Mouse (Mus musculus): ENCODE results near the gene Slc39a11. TPM values are rescaled to one million over a fixed set of nuclear protein-coding genes. Genes with fewer than 3 reads are reported as not detected.

Gene Slc39a11
- total RNA-seq, 2 experiments from 2014 or later: 6.3 to 7.5 TPM

DNA sequence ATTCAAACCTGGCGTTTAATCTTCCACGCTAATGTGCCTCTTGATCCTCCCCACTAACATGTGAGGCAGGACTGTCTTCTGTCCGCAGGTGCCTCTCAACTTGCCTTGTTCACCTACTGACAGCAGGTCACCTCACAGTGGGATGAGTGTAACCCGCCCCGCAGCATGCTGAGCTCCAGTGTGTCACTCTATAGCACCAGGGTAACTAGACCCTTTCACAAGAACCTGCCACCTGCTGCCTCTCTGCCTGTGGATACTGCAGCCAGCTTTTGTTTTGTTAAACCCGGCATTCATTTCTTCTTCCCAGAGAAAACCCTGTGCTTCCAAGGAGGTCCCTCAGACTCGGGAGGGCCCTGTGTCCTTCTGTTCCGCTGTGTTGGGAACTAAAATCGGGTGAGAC is 316.3 kb downstream of the Slc39a11 start:
- no peak for ATAC-seq (replicated peaks; ENCODE audit: low FRiP score, poor library complexity, severe bottlenecking)

DNA sequence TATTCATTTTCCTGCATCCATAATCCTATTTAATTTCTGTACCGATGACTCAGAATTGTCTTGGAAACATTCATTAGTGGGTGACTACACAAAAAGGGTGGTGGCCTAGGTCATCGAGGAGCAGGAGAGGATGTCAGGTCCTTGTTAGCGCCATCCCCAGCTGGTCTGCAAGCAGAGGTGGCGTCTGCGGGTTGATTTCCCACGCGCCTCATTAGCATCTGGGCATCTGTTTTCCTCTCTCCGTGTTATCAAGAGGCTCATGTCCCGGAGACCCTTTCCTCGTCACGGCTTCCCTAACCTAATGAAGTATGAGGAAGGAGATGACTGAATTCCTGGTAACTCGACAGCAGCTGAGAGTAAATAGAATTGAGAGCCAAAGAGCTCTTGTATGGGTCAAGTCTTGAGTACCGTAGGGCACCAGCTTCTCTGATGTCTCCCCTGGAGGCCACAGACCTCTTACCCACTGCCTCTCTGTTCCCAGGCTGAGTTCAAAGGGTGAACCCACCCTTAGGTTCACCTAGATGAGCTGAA is 319.8 kb downstream of the Slc39a11 start:
- no peak for ATAC-seq (replicated peaks; ENCODE audit: low FRiP score, poor library complexity, severe bottlenecking)

DNA sequence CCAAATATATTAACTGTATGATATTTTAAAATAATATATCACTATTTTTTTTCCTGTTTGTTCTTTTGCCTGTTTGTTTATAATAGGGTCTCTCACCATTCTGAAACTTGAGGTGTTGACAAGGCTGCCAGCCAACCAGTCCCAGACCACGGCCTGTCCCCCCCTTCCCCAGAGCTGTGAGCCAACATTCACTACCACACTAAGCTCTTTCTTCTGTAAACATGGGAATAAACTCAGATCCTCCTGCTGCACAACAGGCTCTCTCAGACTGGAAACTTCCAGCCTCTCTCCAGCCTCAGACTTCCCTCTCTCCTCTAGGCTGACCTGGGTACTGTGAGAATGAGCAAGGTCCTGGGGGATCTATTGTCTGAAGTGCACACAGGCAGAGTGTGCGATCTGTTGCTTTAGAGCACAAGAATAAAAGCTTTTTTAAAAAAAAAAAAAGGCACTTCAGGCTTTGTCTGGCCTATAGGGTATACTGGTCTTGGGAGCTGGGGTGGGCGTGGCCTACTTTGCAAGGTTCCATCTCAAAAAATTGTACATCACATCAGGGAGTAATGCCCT is 322.3 kb downstream of the Slc39a11 start:
- no peak for ATAC-seq (replicated peaks; ENCODE audit: low FRiP score, poor library complexity, severe bottlenecking)

DNA sequence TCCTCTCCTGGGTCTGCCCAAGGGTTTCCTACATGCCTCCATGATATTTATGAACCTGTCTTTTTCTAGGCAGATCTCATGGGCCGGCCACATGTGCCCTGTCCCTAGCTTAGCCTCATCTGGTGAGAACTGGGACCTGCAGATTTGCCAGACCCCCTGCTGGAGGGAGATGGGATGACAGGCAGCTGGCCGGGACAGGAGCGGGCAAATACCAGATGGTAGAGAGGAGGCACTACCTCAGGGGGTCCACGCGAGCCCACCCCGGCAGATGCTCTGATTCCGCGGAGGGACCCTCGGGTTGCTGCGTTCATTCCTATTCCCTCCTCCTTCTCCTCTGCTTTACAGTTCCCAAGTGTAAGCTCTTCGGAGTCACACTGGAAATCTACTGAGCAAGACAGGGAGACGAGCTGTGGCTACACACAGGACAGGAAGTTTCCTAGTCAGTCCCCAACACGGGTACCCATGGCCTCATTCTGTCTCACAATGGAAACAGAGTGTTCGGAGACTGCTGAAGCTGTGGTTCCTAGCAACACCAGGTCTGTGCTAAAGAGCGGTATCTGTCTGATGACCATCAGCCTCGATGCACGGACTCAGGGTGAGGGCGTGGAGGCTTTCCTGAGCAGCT is 323.4 kb downstream of the Slc39a11 start:
- no peak; the same call in 1 of the 2 replicates for ATAC-seq (replicated peaks; ENCODE audit: low FRiP score, poor library complexity, severe bottlenecking)

DNA sequence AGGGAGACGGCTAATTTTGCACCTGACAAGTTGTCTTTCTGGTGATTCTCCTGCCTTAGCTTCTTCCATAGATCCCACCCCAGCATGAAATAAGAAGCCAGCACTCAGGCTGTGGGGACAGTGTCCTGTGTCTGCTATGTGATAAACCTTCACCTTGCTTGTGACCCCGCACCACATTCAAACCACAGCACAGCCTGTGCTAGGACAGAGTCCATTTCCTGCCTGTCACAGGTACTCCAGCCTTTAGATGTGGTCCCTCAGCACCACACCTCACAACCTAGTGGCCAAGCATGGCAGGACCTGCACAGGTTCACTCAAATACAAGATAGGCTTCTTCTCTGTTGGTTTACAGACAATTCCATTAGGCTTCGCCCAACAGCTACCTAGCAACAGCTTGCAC is 328.3 kb downstream of the Slc39a11 start:
- no peak for ATAC-seq (replicated peaks; ENCODE audit: low FRiP score, poor library complexity, severe bottlenecking)

DNA sequence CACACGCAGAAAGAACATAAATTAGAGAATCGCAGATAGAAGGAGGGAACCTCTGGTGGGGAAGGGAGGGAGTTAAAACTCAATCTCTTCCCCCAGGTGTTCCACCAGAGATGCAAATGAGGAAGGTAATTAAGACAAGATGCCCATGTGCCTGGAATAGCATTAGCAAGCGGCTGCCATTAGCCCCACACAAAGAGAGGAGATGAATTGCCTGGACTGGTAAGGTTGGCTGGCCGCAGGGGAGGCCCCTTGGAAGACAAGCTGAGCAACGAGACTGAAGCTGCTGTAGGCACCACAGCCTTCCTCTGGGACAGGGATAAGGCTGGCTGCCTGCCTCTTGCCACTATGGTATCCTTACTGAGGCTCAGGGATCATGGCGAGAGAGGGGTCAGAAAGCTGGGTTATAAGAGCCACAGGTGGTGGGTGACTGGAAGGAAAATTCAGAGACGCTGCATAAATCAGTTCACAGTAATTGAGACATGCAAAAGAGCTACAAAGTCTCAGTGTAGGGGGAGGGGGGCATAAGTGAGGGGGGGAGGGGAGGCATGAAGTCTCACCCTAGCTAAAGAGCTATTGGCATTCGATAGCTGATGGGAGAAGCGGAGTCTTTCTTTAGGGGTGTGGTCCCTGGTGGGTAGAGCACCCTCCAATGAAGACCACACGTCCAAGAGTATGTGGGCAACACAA is 340.5 kb downstream of the Slc39a11 start:
- ATAC-seq (replicated peaks; ENCODE audit: low FRiP score, poor library complexity, severe bottlenecking): no peak

DNA sequence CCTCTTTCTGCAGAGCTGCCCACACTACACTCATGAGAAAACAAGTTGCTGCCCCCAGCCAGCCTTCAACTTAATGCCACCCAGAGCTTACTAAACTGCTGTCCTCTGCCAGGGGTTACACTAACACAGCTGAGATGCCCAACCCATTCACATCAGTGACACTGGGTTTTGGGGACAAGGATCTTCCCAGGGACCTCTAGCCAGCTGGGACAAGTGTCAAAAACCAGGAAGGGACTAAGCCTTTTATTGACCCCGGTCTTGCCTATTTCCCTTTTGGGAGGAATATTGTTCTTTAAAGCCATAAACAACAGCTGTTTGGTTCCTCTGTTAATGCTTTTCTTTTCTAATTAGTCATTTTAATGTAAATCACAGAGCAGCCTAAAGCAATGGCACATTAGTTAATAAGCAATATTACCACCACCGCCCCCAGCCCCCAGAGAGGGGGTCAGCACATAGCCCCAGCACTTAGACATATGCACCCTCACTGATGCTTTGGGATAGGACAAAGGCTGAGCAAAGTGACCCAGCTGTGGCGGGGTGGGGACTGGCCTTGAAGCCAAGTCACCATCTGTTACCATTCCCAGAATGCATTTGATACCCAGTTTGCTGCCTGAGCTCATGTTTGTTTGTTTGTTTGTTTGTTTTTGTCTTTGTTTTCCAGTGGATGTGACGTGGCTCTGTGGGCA is 341.5 kb downstream of the Slc39a11 start:
- ATAC-seq (replicated peaks; ENCODE audit: low FRiP score, poor library complexity, severe bottlenecking): no peak

DNA sequence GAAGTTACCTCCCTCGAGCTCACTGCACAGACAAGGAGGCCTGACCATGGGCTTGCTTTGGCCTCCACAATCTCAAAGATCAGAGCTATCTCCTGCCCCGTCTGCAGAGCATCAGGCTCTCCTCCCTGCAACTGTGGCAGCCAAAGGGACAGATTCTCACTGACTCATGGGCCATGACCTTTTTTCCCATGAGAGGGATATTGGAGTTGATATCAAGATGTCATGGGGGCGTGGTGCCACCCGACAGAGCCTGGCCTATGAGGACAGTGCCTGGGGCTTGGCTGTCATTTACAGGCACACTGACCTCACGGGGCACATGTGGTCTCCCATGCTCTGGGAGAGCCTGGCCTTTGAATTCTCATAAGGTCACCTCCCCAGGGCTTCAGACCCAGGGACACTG is 346.7 kb downstream of the Slc39a11 start:
- no peak for ATAC-seq (replicated peaks; ENCODE audit: low FRiP score, poor library complexity, severe bottlenecking)

DNA sequence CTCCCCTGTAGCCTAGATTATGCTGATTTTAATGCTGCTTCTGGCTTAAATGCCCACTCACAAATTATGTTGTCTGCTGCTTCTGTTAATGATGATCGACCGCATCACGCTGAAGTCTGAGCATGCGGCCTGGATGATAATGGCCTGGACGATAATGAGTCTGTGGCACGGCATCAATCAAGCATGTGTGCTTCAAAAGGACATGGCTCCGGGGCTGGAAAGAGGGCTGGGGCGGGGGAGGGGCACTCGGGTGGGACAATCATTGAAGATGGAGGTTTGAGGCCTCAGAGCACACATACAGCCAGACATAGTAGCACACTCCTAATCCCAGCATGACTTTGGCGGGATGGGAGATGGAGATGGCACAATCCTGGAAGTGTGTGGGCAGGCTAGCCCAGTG is 350.4 kb downstream of the Slc39a11 start:
- no peak for ATAC-seq (replicated peaks; ENCODE audit: low FRiP score, poor library complexity, severe bottlenecking)

DNA sequence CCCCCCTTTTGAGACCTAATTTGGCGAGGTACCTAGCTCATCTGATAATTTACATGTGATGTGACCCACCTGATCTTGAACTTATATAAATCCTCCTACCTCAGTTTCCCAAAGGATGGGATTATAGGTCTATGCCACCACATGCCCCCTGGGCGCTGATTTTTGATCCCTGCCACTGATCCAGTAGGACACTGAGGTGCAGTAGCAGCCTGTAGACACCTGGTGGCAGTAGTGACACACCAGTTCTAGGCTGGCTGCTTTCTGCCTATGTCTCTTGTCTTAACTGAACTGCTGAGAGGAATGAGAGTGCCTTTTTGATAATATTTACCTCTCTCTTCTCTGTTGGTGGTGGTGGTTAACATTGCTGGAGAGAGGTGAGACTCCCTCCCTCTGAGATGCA is 352.1 kb downstream of the Slc39a11 start:
- 0 out of 2 replicates have a peak, but pooled peaks have one; percentile 51 for ATAC-seq (replicated peaks; ENCODE audit: low FRiP score, poor library complexity, severe bottlenecking)

DNA sequence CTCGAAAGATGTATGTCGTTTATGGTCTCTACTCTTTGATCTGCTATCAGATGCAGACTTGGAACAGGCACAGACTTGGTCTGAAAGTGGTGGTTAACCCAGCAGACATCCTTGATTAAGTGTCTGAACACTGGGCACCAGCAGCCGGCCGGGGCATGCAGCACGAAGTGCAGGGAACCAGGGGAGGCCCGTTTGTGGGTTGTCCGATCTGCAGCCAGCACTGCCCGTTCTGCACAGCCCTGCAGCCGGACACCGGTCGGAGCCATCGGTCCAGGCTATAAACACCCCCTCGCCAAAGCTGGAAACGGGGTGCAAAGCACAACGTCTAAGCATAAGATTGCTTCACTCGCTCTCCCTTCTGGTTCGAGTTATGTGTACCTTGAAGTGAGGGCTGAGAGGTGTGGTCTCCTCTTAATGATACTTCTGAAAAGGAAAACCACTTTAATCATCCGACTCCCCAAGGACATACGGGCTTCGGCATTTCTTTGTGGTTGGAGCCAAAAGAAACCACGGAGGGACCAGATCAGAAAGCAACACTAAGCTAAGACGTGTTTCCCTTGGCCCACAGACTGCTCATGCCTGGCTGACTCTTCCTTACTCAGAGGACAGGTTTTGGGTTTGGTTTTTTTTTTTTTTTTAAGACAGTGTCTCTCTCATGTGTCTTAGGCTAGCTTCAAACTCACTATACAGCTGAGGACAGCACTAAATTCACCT is 352.8 kb downstream of the Slc39a11 start:
- ATAC-seq (replicated peaks; ENCODE audit: low FRiP score, poor library complexity, severe bottlenecking): no peak

DNA sequence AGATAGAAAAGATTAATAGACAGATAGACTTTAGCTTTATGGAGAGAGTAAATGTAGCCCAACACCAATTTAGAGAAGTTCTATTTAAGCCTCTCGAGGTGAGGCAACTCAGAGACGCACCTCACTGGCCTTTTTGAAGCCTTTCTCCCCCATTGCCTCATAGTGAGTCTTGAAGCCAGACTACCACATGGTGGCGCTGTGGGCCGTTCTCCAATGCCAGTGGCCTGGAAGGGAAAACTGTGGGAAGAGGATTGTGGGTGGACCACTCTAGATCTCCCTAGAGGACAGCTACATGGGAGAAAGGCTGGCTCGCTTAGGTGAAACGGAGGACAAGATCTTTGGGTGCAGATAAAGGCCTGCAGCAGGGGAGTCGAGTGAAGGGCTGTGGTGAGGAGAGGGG is 353.7 kb downstream of the Slc39a11 start:
- ATAC-seq (replicated peaks; ENCODE audit: low FRiP score, poor library complexity, severe bottlenecking): no peak

DNA sequence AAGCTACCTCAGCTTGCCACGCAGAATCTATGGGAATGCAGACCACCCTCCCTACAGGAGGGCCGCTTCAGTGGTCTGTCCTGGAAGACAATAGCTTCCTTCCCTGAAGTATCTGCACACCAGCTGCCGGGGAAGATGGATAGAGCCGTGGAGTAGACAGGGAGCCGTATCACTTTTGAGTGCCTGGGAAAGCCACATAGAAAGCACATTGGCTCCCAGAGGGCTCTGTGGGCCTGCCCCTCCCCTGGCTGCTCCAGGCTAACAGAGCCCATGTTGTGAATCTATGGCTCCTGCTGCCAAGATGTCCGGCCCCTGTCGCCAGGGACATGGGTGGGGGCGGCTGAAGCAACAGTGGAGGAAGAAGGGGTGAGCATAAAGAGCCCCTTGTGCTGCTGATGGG is 355.4 kb downstream of the Slc39a11 start:
- no peak for ATAC-seq (replicated peaks; ENCODE audit: low FRiP score, poor library complexity, severe bottlenecking)

DNA sequence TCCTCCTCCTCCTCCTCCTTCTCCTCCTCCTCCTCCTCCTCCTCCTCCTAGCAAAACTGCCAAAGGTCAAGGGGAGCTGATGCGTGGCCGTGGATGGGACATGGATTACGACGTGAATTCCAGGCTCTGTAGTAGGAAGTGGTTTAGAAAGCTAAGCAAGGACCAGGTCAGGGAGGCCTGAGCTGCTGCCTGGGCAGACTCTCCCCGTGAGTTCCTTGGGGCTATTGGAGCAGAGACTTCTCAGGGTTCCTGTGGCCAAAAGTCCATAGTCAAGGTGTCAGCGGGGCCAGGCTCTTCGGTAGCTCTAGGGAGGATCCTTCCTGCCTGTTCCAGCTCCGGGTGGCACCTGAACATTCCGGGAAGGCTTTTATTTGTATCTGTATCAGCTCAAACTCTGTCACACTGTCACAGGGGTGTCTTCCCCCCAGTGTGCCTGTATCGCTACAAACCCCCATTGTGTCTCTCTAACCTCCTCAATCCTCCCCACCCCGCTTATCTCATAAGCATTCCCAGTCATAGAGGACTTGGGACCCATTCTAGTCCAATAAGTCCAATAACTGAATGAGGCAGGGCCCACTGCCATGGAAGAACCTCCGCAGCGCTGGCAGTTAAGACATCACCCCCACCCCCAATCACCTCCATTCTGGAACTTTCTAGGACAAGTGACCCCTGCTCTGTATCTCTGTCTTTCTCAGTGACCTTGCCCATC is 356.8 kb downstream of the Slc39a11 start:
- no peak for ATAC-seq (replicated peaks; ENCODE audit: low FRiP score, poor library complexity, severe bottlenecking)

DNA sequence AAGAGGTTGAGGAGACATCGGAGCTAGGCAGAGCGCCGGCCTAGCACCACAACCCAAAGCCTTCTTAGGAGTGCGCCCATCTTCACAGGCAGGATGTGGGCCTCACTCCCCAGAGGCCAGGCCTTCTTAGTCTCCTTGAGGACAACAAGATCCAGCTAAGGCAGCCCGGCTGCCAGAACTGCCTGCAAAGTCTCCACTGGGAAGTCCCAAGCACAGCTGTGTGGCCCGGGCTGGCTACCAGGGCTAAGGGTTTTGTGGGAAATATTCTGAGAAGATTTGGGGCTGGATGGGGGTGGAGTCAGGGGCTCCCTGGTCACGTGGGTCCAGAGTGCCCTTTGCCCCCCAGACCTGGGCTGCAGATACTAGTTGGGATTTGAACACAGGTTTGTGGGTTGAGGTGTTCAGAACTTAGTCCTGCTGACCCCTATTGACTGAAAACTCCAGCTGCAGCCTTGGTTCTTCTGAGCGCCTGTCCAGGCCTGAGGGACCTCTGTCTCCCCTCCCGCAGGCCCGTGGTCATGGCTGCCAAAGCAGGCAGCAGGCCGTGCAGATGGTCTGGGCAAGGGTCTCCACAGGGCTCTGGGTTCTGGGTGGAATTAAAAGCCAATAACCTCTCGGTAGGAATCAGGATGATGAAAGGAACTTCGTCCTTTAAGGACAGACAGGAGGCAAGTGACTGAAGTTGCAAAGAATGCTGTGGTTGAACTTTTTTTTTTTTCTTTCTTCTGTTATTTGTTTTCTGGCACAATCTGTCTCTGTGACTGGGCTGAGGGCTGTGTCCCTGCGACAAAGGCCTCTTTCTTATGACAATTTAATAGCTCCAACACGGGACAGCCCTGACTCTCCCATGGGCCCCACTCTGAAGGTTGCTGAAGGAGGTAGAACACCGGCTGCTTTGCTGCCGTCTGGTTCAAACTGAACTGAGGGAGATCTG is 357.8 kb downstream of the Slc39a11 start:
- ATAC-seq (replicated peaks; ENCODE audit: low FRiP score, poor library complexity, severe bottlenecking): no peak

DNA sequence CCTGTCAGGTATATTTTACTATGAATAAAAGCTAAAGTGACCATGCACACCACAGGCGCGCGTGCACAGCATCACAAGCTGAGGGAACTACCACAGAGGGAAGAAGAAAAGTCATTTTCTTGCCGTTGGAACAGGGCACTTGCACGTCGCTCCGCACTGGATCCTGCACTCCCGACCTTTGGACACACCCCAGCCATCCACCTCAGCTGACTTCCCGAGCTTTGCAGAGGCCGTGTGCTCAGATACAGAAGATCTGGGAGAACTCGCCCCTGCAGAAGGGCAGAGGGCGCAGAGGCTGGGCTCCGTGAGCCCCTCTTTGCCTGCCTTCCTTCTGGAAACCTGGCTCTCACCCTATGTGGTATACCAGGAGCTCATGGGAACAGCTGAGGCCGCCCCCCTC is 359.0 kb downstream of the Slc39a11 start:
- ATAC-seq (replicated peaks; ENCODE audit: low FRiP score, poor library complexity, severe bottlenecking): no peak

DNA sequence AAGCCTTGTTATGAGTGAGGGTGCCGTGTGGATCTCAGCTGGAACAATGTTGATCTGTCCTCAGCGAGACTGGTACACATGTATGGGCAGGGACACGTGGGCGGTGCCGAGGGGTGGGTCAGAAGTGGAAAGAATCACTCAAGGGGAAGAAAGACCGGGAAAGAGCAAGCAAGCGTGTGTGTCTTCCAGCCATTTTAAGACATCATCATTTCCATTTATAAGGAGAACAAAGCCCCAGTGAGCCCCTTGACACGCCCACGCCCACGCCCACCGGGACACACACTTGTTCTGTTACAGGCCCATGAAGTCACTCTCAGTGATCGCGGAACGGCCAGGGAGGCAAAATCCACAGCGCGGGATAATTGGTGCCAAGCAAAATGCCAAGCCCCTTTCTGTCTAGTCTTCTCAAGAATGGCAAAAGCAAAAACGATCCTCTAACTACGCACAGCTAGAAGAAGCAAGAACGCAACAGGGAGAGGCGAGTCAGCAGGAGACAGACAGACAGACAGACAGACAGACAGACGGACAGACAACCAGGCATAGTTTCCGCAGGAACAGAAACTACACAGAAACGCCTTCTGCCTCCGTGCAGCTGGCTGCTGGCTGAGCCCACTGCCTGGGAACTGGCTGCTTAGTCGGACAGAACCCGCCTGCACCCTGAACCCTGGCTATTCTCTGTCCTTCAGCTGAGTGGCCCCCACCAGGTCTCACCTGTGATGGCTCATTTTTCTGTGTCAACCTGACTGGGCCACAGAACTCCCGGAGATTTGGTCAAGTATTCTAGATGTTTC is 364.7 kb downstream of the Slc39a11 start:
- no peak for ATAC-seq (replicated peaks; ENCODE audit: low FRiP score, poor library complexity, severe bottlenecking)

DNA sequence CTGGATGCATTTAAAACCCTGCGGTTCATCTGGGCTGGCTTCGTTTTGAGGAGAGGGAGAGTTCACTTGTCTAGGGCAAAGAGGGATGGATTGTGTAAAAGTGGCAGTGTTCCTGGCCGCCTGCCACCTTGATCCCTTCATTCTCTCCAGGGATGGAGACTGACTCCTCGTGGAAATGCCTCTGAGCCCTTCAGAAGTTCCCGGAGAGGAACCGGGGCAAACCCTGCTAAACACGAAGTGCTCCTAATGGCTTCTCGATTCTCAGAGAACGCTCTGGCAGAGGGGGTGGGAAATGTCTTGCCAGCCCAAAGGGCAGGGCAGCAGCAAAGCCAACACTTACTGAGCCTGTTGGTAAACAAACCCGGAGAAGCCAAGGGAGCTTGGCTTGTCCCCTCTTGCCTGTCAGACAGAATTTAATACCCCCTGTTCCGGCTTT is 366.5 kb downstream of the Slc39a11 start:
- no peak for ATAC-seq (replicated peaks; ENCODE audit: low FRiP score, poor library complexity, severe bottlenecking)
